In the genomic region with DNA sequence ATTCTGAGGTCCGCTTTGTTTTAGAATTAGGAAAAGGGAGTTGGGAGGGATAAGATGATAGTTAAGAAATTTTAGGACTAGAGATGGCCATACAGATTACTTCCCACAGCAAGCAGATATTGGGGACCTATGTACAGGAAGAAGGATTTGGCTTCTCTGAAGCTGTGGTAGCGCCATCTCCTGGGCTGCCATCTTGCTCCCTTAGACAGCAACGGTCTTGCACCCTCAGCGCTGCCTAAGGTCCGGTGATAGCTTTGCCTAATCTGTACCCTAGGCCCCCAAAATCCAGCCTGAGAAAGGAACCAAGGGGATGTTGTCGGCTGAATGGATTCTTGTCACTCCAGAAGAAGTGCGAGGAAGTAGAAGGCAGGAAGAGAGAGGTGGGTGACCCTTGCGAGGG, we compare ENCODE assay signal across 39 mouse cellular contexts. TPM values are rescaled to one million over a fixed set of nuclear protein-coding genes. Genes with fewer than 3 reads are reported as not detected.
DNase-seq lines count a peak whose midpoint lies in the region; ATAC-seq and TF ChIP-seq lines count a peak whose summit lies in the region.
"Had no signal": no experiment of that assay in that cellular context is flagged by ENCODE, and none has a peak within 500 bp of the region (broad histone marks: within the 10 kb centered on the region; RNA-seq: fewer than 3 reads in every experiment).

No protein-coding gene starts in this region.

- no peak overlapping the region for H3K27ac ChIP-seq in heart, embryonic 11.5 days (ENCODE audit: low read depth, low read length)
- no peak overlapping the region for H3K27ac ChIP-seq in liver, postnatal 0 days (ENCODE audit: low read depth)
- H3K27ac ChIP-seq in liver, embryonic 11.5 days (ENCODE audit: low read depth, low read length): no peak overlapping the region
- no peak overlapping the region for H3K27ac ChIP-seq in MEL (ENCODE audit: control insufficient read depth, low read depth, low read length)
- no peak overlapping the region for H3K27ac ChIP-seq in forebrain, embryonic 10.5 days
- H3K27ac ChIP-seq: embryonic facial prominence, embryonic 13.5 days; hindbrain, embryonic 10.5 days; hindbrain, embryonic 15.5 days; layer of hippocampus, adult 2 months; left cerebral cortex, adult 2 months; limb, embryonic 13.5 days; liver, embryonic 12.5 days; midbrain, embryonic 12.5 days; neural tube, embryonic 15.5 days; stomach, embryonic 15.5 days had no signal

- 0 out of 2 replicates have a peak, but pooled peaks cover 6% of the 10 kb centered on the region for H3K27me3 ChIP-seq in heart, embryonic 11.5 days (ENCODE audit: control insufficient read depth, insufficient read depth, low read length)
- peaks cover 6% of the 10 kb centered on the region for H3K27me3 ChIP-seq in liver, postnatal 0 days (ENCODE audit: insufficient read depth, low read length)
- H3K27me3 ChIP-seq in liver, embryonic 11.5 days (replicated peaks; ENCODE audit: control insufficient read depth, insufficient read depth, low read length): peaks cover 15% of the 10 kb centered on the region
- peaks cover 2 to 4% of the 10 kb centered on the region in 2 experiments for H3K27me3 ChIP-seq in MEL (ENCODE audit: control insufficient read depth in 1 of 2, insufficient read depth in 2 of 2, low read length in 2 of 2)
- peaks cover 60% of the 10 kb centered on the region for H3K27me3 ChIP-seq in forebrain, embryonic 10.5 days (ENCODE audit: poor library complexity, severe bottlenecking)

- ATAC-seq in heart, embryonic 11.5 days (replicated peaks; ENCODE audit: insufficient number of reproducible peaks, low FRiP score, low TSS enrichment): no peak
- ATAC-seq in liver, postnatal 0 days: no peak
- no peak for ATAC-seq in liver, embryonic 11.5 days (replicated peaks; ENCODE audit: low FRiP score)
- ATAC-seq: intestine, embryonic 16.5 days; liver, embryonic 12.5 days had no signal

- no peak overlapping the region for H3K4me3 ChIP-seq in heart, embryonic 11.5 days (ENCODE audit: low read depth, low read length)
- no peak overlapping the region for H3K4me3 ChIP-seq in liver, postnatal 0 days (ENCODE audit: low read depth, low read length)
- H3K4me3 ChIP-seq in liver, embryonic 11.5 days (ENCODE audit: low read depth, low read length): no peak overlapping the region
- H3K4me3 ChIP-seq in MEL (ENCODE audit: control insufficient read depth in 1 of 2, insufficient read depth in 1 of 2, low read depth in 2 of 2, low read length in 2 of 2): no peak overlapping the region
- no peak overlapping the region for H3K4me3 ChIP-seq in forebrain, embryonic 10.5 days
- H3K4me3 ChIP-seq: embryonic facial prominence, embryonic 13.5 days; heart, embryonic 12.5 days; hindbrain, embryonic 10.5 days; hindbrain, embryonic 15.5 days; layer of hippocampus, adult 2 months; left cerebral cortex, adult 2 months; limb, embryonic 13.5 days; liver, embryonic 12.5 days; midbrain, embryonic 12.5 days; neural tube, embryonic 15.5 days; stomach, embryonic 15.5 days had no signal

- H3K9me3 ChIP-seq in heart, embryonic 11.5 days (replicated peaks; ENCODE audit: control insufficient read depth, low read length): no peaks in the 10 kb centered on the region
- H3K9me3 ChIP-seq in liver, postnatal 0 days (ENCODE audit: low read length): no peaks in the 10 kb centered on the region
- no peaks in the 10 kb centered on the region for H3K9me3 ChIP-seq in liver, embryonic 11.5 days (ENCODE audit: control insufficient read depth, low read length)
- H3K9me3 ChIP-seq in MEL (replicated peaks; ENCODE audit: insufficient read depth, low read length): no peaks in the 10 kb centered on the region
- H3K9me3 ChIP-seq in forebrain, embryonic 10.5 days: no peaks in the 10 kb centered on the region
- H3K9me3 ChIP-seq: embryonic facial prominence, embryonic 13.5 days; heart, embryonic 12.5 days; hindbrain, embryonic 10.5 days; hindbrain, embryonic 15.5 days; limb, embryonic 13.5 days; liver, embryonic 12.5 days; midbrain, embryonic 12.5 days; neural tube, embryonic 15.5 days; stomach, embryonic 15.5 days had no signal

- H3K79me2 ChIP-seq in MEL (ENCODE audit: control insufficient read depth, insufficient read depth, low read length, poor library complexity): no peaks in the 10 kb centered on the region

- H3K36me3 ChIP-seq in heart, embryonic 11.5 days (ENCODE audit: control insufficient read depth, insufficient read depth, low read length): no peaks in the 10 kb centered on the region
- H3K36me3 ChIP-seq in liver, postnatal 0 days (replicated peaks; ENCODE audit: insufficient read depth, low read length): no peaks in the 10 kb centered on the region
- no peaks in the 10 kb centered on the region for H3K36me3 ChIP-seq in liver, embryonic 11.5 days (ENCODE audit: control insufficient read depth, insufficient read depth, low read length)
- no peaks in the 10 kb centered on the region for H3K36me3 ChIP-seq in MEL (ENCODE audit: control insufficient read depth in 1 of 2, insufficient read depth in 2 of 2, low read length in 2 of 2)
- H3K36me3 ChIP-seq in forebrain, embryonic 10.5 days (replicated peaks): no peaks in the 10 kb centered on the region
- H3K36me3 ChIP-seq: embryonic facial prominence, embryonic 13.5 days; heart, embryonic 12.5 days; hindbrain, embryonic 10.5 days; hindbrain, embryonic 15.5 days; limb, embryonic 13.5 days; liver, embryonic 12.5 days; midbrain, embryonic 12.5 days; neural tube, embryonic 15.5 days; stomach, embryonic 15.5 days had no signal

- no peak overlapping the region for H3K9ac ChIP-seq in heart, embryonic 11.5 days (ENCODE audit: low read depth, low read length)
- no peak overlapping the region for H3K9ac ChIP-seq in liver, postnatal 0 days (replicated peaks)
- no peak overlapping the region for H3K9ac ChIP-seq in liver, embryonic 11.5 days (ENCODE audit: low read depth, low read length)
- H3K9ac ChIP-seq in MEL (ENCODE audit: control insufficient read depth, low read depth, low read length, poor library complexity, severe bottlenecking): no peak overlapping the region
- H3K9ac ChIP-seq: embryonic facial prominence, embryonic 13.5 days; heart, embryonic 12.5 days; hindbrain, embryonic 15.5 days; limb, embryonic 13.5 days; liver, embryonic 12.5 days; midbrain, embryonic 12.5 days; neural tube, embryonic 15.5 days; stomach, embryonic 15.5 days had no signal

- 0 out of 2 replicates have a peak, but pooled peaks cover 4% of the 10 kb centered on the region for H3K4me1 ChIP-seq in heart, embryonic 11.5 days (ENCODE audit: control insufficient read depth, insufficient read depth, low read length)
- no peaks in the 10 kb centered on the region for H3K4me1 ChIP-seq in liver, postnatal 0 days (ENCODE audit: insufficient read depth)
- no peaks in the 10 kb centered on the region for H3K4me1 ChIP-seq in liver, embryonic 11.5 days (replicated peaks; ENCODE audit: control insufficient read depth, insufficient read depth, low read length)
- H3K4me1 ChIP-seq in MEL (ENCODE audit: control insufficient read depth in 1 of 2, insufficient read depth in 2 of 2, low read length in 2 of 2): no peaks in the 10 kb centered on the region
- 0 out of 2 replicates have a peak, but pooled peaks cover 3% of the 10 kb centered on the region for H3K4me1 ChIP-seq in forebrain, embryonic 10.5 days
- H3K4me1 ChIP-seq: embryonic facial prominence, embryonic 13.5 days; heart, embryonic 12.5 days; hindbrain, embryonic 10.5 days; hindbrain, embryonic 15.5 days; limb, embryonic 13.5 days; liver, embryonic 12.5 days; midbrain, embryonic 12.5 days; stomach, embryonic 15.5 days had no signal

- TF ChIP-seq CTCF in liver, postnatal 0 days (IDR thresholded peaks at IDR 0.05; ENCODE audit: low read depth): peak; percentile 22; the same call in 1 of the 2 replicates
- TF ChIP-seq CTCF in MEL (IDR thresholded peaks at IDR 0.05 in 2 of 3, conservative IDR thresholded peaks at IDR 0.05 in 1 of 3; ENCODE audit: control insufficient read depth in 1 of 3, insufficient read depth in 1 of 3, low read depth in 2 of 3, low read length in 3 of 3, poor library complexity in 1 of 3, severe bottlenecking in 1 of 3): peak in 2 of 3 experiments; percentile 35 to 39; a peak in 4 of 6 replicates

- no peak overlapping the region for H3K4me2 ChIP-seq in heart, embryonic 11.5 days
- no peak overlapping the region for H3K4me2 ChIP-seq in liver, postnatal 0 days (ENCODE audit: low read depth, low read length)
- H3K4me2 ChIP-seq in liver, embryonic 11.5 days: no peak overlapping the region
- H3K4me2 ChIP-seq: embryonic facial prominence, embryonic 13.5 days; heart, embryonic 12.5 days; hindbrain, embryonic 15.5 days; limb, embryonic 13.5 days; liver, embryonic 12.5 days; midbrain, embryonic 12.5 days; neural tube, embryonic 15.5 days; stomach, embryonic 15.5 days had no signal

- peak; percentile 52 for DNase-seq in heart, adult 11 months
- no peak for DNase-seq in liver, postnatal 0 days
- no peak for DNase-seq in liver, embryonic 11.5 days (ENCODE audit: low spot score)
- peak; percentile 12 for DNase-seq in A20 (ENCODE audit: low read depth, low spot score)
- no peak for DNase-seq in MEL (ENCODE audit: low read depth, low spot score)
- DNase-seq in forebrain, embryonic 10.5 days (ENCODE audit: extremely low spot score, low spot score): no peak
- no peak for DNase-seq in left cerebral cortex, postnatal 36 days (ENCODE audit: low spot score in 2 of 2)
- DNase-seq: adrenal gland, postnatal 10 days; cerebellum, adult 11 months; cerebellum, adult 9-10 months; cerebellum, postnatal 36 days; gastrocnemius, postnatal 14 days; heart, postnatal 10 days; kidney, adult 9 months; kidney, postnatal 14 days; lung, adult 2 months; lung, postnatal 36 days; retina, postnatal 1 day; right cerebral cortex, postnatal 25 days; thymus, postnatal 14 days had no signal

- 47% methylated on average over 8 of the region's 8 CpGs for WGBS in heart, embryonic 11.5 days (ENCODE audit: insufficient replicate concordance)
- 53% methylated on average over 8 of the region's 8 CpGs for WGBS in liver, postnatal 0 days (ENCODE audit: insufficient replicate concordance)
- 50% methylated on average over 8 of the region's 8 CpGs for WGBS in liver, embryonic 11.5 days
- WGBS in forebrain, embryonic 10.5 days: 70% methylated on average over 8 of the region's 8 CpGs

- no peak for TF ChIP-seq EP300 in liver, postnatal 0 days (IDR thresholded peaks at IDR 0.05; ENCODE audit: low read depth)
- TF ChIP-seq EP300 in MEL (IDR thresholded peaks at IDR 0.05; ENCODE audit: low read depth in 1 of 2, low read length in 2 of 2): no peak

- intact Hi-C loops in left cerebral cortex, postnatal 36 days (cut with DNase I): no loop called here

- TF ChIP-seq POLR2A in MEL (IDR thresholded peaks at IDR 0.05; ENCODE audit: control insufficient read depth in 1 of 2, insufficient read depth in 1 of 2, low read depth in 1 of 2, low read length in 2 of 2, poor library complexity in 1 of 2): no peak

- TF ChIP-seq RAD21 in MEL (IDR thresholded peaks at IDR 0.05; ENCODE audit: low read depth, low read length): no peak

RNA-seq across cellular contexts. Expression of gene Meox1, which starts 19.4 kb away (rescaled TPM):
- polyA plus RNA-seq in heart, embryonic 11.5 days (2014; fragmentation: Nextera tagmentation; extraction: Ambion mirVana): 13.2 and 14.5 TPM in 2 replicates
- 0.05 and 0.11 TPM in 2 replicates for polyA plus RNA-seq in liver, postnatal 0 days (2015; fragmentation: Nextera tagmentation; extraction: Ambion mirVana)
- polyA plus RNA-seq in liver, embryonic 11.5 days (2014; fragmentation: Nextera tagmentation; extraction: Ambion mirVana): 2.8 and 3.6 TPM in 2 replicates
- not detected in 2 replicates for total RNA-seq in MEL (2012; rRNA removed)
- not detected for polyA plus RNA-seq in MEL (2012; ENCODE audit: insufficient read depth in 1 of 2, insufficient read length in 2 of 2, low read depth in 1 of 2, low replicate concordance in 2 of 2, missing spikeins in 1 of 2)
- polyA plus RNA-seq in forebrain, embryonic 10.5 days (2016; fragmentation: Nextera tagmentation; extraction: Ambion mirVana): 0.86 and 0.97 TPM in 2 replicates
- total RNA-seq in left cerebral cortex, postnatal 36 days (2021): under 1 TPM; 0.34 to 0.49 TPM
- total RNA-seq: granulocyte monocyte progenitor cell, adult 5-6 weeks had no signal

RNA-seq across cellular contexts. Expression of gene Sost, which starts 53.2 kb away (rescaled TPM):
- 0.10 and 0.43 TPM in 2 replicates for polyA plus RNA-seq in heart, embryonic 11.5 days (2014; fragmentation: Nextera tagmentation; extraction: Ambion mirVana)
- not detected in 2 replicates for polyA plus RNA-seq in liver, postnatal 0 days (2015; fragmentation: Nextera tagmentation; extraction: Ambion mirVana)
- not detected in 2 replicates for polyA plus RNA-seq in liver, embryonic 11.5 days (2014; fragmentation: Nextera tagmentation; extraction: Ambion mirVana)
- not detected in 2 replicates for total RNA-seq in MEL (2012; rRNA removed)
- not detected for polyA plus RNA-seq in MEL (2012; ENCODE audit: insufficient read depth in 1 of 2, insufficient read length in 2 of 2, low read depth in 1 of 2, low replicate concordance in 2 of 2, missing spikeins in 1 of 2)
- polyA plus RNA-seq in forebrain, embryonic 10.5 days (2016; fragmentation: Nextera tagmentation; extraction: Ambion mirVana): not detected in 2 replicates
- under 1 TPM in 1 of 2 experiments, not detected in 1; 0.15 TPM for total RNA-seq in left cerebral cortex, postnatal 36 days (2021)
- total RNA-seq: ES-E14; gastrocnemius, postnatal 14 days; granulocyte monocyte progenitor cell, adult 5-6 weeks; layer of hippocampus, adult 2 months; layer of hippocampus, postnatal 14 days; left cerebral cortex, adult 2 months; left cerebral cortex, postnatal 25 days; megakaryocyte, adult 5-6 weeks had no signal
- polyA plus RNA-seq: forebrain, embryonic 11.5 days had no signal

Comparison
In these comparisons a context has a peak if more than half of its experiments do, and no peak if none do; other contexts are left out.
1. DNase-seq: peak in heart, adult 11 months (single experiment) and A20 (single experiment); none in liver, postnatal 0 days (single experiment), liver, embryonic 11.5 days (single experiment), MEL (single experiment), forebrain, embryonic 10.5 days (single experiment) and left cerebral cortex, postnatal 36 days (0 of 2).